Mouse (Mus musculus): ENCODE results near the gene Glipr1. TPM values are rescaled to one million over a fixed set of nuclear protein-coding genes. Genes with fewer than 3 reads are reported as not detected.
"Not testable (repeated sequence)": the region's sequence is repeated elsewhere in the genome, so short reads cannot be mapped to it uniquely, and the experiment has no call there.

The Glipr1 gene
- polyA plus RNA-seq (2015; fragmentation: Nextera tagmentation; extraction: Ambion mirVana) = 8.9 and 11.8 TPM in 2 replicates

DNA sequence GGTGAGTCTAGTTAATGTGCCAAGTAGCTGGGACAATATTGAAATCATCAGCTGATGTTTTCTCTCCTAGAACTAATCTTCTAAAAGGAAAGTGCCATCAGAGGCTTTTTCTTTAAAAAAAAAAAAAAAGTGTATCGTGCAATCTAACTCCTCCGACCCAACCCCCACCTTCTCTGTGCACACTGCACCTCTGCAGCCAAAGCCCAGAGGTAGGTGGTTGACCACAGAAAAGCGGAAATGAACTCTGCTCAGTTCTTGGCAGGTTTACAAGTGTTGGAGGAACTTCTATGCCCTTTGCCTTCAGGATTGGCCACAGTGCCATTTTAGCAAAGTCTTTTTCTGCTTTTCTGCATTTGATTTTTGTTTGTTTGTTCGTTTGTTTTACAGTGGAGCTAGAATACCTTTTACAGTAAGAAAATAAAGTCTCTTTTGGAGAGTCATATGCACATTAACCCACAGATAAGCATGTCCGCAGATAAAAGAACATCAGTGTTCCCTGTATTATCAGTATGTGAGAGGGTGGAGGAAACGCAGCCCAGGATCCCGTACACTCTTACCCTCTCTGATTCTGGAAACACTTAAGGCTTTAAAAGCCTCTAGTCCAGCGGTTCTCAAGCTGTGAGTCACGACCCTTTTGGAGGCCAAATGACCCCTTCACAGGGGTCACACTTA, at the start of gene Glipr1:
TSS of gene Glipr1 (minus strand) at position 88 of the 672 bp plus-strand sequence.
- Histone ChIP-seq H3K4me3 (ENCODE audit: low read depth, low read length) (no peak within 1 kb of the TSS), H3K27ac (ENCODE audit: low read depth, low read length) (no peak within 1 kb of the TSS), H3K4me2 (replicated peaks; ENCODE audit: low read depth) (0 out of 2 replicates have a peak within 1 kb of the TSS, but pooled peaks have one; percentile 3), H3K27me3 (replicated peaks; ENCODE audit: control insufficient read depth, insufficient read depth, low read length) (no peaks in the 10 kb centered on the region), H3K9ac (ENCODE audit: low read depth, low read length) (no peak within 1 kb of the TSS), H3K4me1 (replicated peaks; ENCODE audit: control insufficient read depth, insufficient read depth, low read length) (no peaks in the 10 kb centered on the region), H3K9me3 (ENCODE audit: control insufficient read depth) (no peaks in the 10 kb centered on the region), H3K36me3 (ENCODE audit: control insufficient read depth, insufficient read depth) (no peaks in the 10 kb centered on the region)
- peak; percentile 79 for ATAC-seq
- no peak for TF ChIP-seq CTCF (IDR thresholded peaks at IDR 0.05; ENCODE audit: low read depth)
- WGBS = 46% methylated on average over 9 of the region's 9 CpGs

DNA sequence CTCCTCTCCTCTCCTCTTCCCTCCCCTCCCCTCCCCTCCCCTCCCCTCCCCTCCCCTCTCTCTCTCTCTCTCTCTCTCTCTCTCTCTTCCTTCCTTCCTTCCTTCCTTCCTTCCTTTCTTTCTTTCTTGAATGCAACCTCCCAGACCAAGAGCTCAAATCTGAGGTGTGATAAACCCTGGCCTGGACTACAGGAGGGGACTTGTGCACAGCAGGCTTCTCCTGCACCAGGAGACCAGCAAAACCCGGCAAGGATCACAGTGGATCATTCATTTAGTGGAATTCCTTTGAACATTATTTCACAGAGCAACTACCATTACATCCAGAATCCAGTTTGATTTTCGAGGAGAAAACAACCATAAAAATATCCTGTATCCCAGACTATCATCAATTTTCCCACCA, 49.5 kb upstream of the Glipr1 start:
- WGBS = 73% methylated on average over 2 of the region's 2 CpGs
- not testable (repeated sequence) for H3K4me1 ChIP-seq (replicated peaks; ENCODE audit: control insufficient read depth, insufficient read depth, low read length); ATAC-seq

DNA sequence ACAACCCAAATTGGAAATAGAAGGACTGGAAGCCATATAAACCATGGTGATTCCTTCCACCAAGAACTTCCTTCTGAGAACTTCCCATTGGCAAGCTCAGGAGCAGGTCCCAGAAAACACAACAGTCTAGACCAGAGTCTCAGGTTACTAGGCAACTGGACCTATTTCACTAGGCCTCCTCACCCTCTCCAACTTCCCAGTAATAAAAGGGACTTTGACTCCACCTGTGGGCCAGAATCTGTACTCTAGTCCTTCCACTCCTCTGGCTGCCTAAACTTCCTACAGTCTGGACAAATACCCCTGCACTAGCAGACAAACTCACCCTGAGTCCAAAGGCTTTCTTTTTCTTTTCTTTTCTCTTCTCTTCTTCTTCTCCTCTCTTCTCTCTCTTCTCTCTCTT, 48.8 kb upstream of the Glipr1 start:
- no peaks in the 10 kb centered on the region for H3K36me3 ChIP-seq (ENCODE audit: control insufficient read depth, insufficient read depth)
- no peaks in the 10 kb centered on the region for H3K27me3 ChIP-seq (replicated peaks; ENCODE audit: control insufficient read depth, insufficient read depth, low read length)
- no peak for TF ChIP-seq CTCF (IDR thresholded peaks at IDR 0.05; ENCODE audit: low read depth)
- H3K4me2 ChIP-seq (replicated peaks; ENCODE audit: low read depth) = no peak overlapping the region
- H3K9me3 ChIP-seq (ENCODE audit: control insufficient read depth) = no peaks in the 10 kb centered on the region
- no peak overlapping the region for H3K27ac ChIP-seq (ENCODE audit: low read depth, low read length)
- H3K4me1 ChIP-seq (replicated peaks; ENCODE audit: control insufficient read depth, insufficient read depth, low read length) = no peaks in the 10 kb centered on the region
- no peak overlapping the region for H3K4me3 ChIP-seq (ENCODE audit: low read depth, low read length)
- ATAC-seq = no peak
- no peak overlapping the region for H3K9ac ChIP-seq (ENCODE audit: low read depth, low read length)

More for the DNA sequence above, 49.5 kb upstream of the Glipr1 start:
- H3K27ac ChIP-seq (ENCODE audit: low read depth, low read length); H3K9ac ChIP-seq (ENCODE audit: low read depth, low read length); H3K36me3 ChIP-seq (ENCODE audit: control insufficient read depth, insufficient read depth); H3K4me2 ChIP-seq (replicated peaks; ENCODE audit: low read depth); H3K27me3 ChIP-seq (replicated peaks; ENCODE audit: control insufficient read depth, insufficient read depth, low read length); H3K4me3 ChIP-seq (ENCODE audit: low read depth, low read length); H3K9me3 ChIP-seq (ENCODE audit: control insufficient read depth): not testable (repeated sequence)

DNA sequence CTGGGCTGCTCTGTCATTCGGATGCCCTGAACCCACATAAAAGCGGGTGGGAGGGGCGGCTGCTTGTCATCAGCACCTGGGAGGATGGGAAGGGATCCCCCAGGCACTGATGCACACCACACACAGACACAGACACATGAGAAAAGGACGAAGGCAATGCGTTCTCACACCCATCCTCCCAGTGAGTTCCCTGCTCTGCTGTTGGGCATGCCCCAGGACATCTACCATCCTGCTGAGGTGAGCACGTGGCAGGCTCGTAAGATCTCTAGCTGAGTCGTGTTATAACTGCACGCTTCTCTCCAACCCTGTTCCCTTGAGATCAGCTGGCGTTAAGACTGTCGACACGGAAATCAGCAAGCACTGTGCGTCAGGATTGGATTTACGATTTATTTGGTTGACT, 41.9 kb upstream of the Glipr1 start:
- not testable (repeated sequence) for H3K27ac ChIP-seq (ENCODE audit: low read depth, low read length); H3K27me3 ChIP-seq (replicated peaks; ENCODE audit: control insufficient read depth, insufficient read depth, low read length); H3K4me3 ChIP-seq (ENCODE audit: low read depth, low read length); H3K36me3 ChIP-seq (ENCODE audit: control insufficient read depth, insufficient read depth); H3K4me1 ChIP-seq (replicated peaks; ENCODE audit: control insufficient read depth, insufficient read depth, low read length); H3K9me3 ChIP-seq (ENCODE audit: control insufficient read depth); H3K9ac ChIP-seq (ENCODE audit: low read depth, low read length); ATAC-seq; H3K4me2 ChIP-seq (replicated peaks; ENCODE audit: low read depth)
- WGBS = 22% methylated on average over 14 of the region's 14 CpGs

DNA sequence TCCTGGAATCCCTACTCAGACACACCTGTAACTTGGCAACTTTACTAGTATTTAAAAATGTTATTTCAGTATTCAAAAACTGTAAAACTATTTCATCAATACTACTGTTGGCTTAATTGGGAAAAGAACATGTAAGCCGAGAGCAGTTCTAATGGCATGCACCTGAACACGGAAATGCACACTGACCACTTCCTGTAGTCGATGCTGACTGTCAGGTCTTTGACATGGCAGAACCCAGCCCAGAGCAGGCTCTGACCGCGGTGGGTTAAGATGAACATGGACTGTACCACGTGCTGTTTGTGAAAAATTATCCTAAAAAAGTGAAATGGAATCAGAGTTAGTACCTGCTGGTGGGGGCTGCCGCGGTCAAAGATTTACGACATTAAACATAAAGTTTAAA, 41.1 kb upstream of the Glipr1 start:
- 67% methylated on average over 9 of the region's 9 CpGs for WGBS
- not testable (repeated sequence) for H3K9ac ChIP-seq (ENCODE audit: low read depth, low read length); H3K4me2 ChIP-seq (replicated peaks; ENCODE audit: low read depth); H3K27ac ChIP-seq (ENCODE audit: low read depth, low read length); ATAC-seq; H3K9me3 ChIP-seq (ENCODE audit: control insufficient read depth); H3K4me3 ChIP-seq (ENCODE audit: low read depth, low read length); H3K4me1 ChIP-seq (replicated peaks; ENCODE audit: control insufficient read depth, insufficient read depth, low read length); H3K27me3 ChIP-seq (replicated peaks; ENCODE audit: control insufficient read depth, insufficient read depth, low read length); H3K36me3 ChIP-seq (ENCODE audit: control insufficient read depth, insufficient read depth)

DNA sequence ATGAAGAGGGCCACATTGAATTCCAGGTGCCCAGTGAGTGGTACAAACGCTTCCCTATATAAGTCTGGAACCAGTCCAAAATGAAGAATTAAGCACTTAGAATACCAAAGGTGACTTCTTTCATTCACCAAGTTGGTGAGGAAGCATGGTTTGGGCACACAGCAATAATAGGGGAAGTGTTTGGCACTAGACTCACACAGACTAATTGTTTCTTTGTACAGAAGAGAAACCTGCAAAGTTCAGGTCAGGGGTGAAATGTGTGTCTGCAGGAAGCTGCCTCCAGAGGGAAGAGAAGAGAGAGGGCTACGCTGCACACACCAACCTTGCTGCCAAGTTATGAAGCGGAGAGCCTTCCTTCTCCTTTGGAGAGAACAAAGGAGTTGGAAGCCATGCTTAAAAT, 26.3 kb upstream of the Glipr1 start:
- not testable (repeated sequence) for H3K4me1 ChIP-seq (replicated peaks; ENCODE audit: control insufficient read depth, insufficient read depth, low read length); H3K27ac ChIP-seq (ENCODE audit: low read depth, low read length); H3K36me3 ChIP-seq (ENCODE audit: control insufficient read depth, insufficient read depth); H3K27me3 ChIP-seq (replicated peaks; ENCODE audit: control insufficient read depth, insufficient read depth, low read length); H3K4me2 ChIP-seq (replicated peaks; ENCODE audit: low read depth); H3K9ac ChIP-seq (ENCODE audit: low read depth, low read length); H3K9me3 ChIP-seq (ENCODE audit: control insufficient read depth); ATAC-seq; H3K4me3 ChIP-seq (ENCODE audit: low read depth, low read length)
- 82% methylated on average over 3 of the region's 3 CpGs for WGBS

DNA sequence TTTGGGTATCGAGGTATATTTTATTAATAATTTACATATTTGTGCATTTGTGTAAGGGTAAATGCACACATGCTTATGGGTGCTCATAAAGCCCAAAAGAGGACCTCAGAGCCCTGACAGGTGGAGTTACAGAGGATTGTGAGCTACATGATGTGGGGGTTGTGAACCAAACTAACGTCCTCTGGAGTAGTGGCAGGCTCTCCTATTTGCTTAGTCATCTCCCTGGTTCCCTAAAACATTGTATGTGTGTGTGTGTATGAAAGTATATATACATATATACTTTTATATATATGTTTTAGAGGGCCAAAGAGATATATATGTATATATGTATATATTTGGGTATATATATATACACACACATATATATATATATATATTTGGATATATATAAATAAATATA, 21.2 kb upstream of the Glipr1 start:
- Histone ChIP-seq H3K4me2 (replicated peaks; ENCODE audit: low read depth) (no peak overlapping the region), H3K36me3 (ENCODE audit: control insufficient read depth, insufficient read depth) (no peaks in the 10 kb centered on the region)

DNA sequence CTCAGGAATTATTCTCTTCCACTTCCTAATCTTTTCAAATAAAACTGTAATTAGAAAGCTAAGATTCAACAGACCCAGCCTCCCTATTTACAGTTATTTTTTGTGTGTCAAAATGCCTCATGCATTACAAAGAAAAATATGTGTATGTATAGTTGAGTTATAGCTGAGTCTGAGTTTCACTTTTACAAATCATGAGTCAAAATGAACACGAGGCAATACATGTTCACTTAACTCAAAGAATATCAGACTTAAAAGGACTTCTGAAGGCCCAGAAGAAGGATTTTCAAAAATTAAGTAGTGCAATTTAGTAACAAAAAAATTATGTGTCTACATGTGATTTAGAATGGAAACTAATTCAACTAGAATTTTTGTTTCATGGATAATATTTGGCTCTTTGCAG, 7.1 kb upstream of the Glipr1 start:
- 68% methylated on average over 1 of the region's 1 CpGs for WGBS
- H3K27me3 ChIP-seq (replicated peaks; ENCODE audit: control insufficient read depth, insufficient read depth, low read length); H3K4me3 ChIP-seq (ENCODE audit: low read depth, low read length); H3K9me3 ChIP-seq (ENCODE audit: control insufficient read depth); H3K27ac ChIP-seq (ENCODE audit: low read depth, low read length); H3K9ac ChIP-seq (ENCODE audit: low read depth, low read length); ATAC-seq; H3K4me2 ChIP-seq (replicated peaks; ENCODE audit: low read depth); H3K4me1 ChIP-seq (replicated peaks; ENCODE audit: control insufficient read depth, insufficient read depth, low read length); H3K36me3 ChIP-seq (ENCODE audit: control insufficient read depth, insufficient read depth): not testable (repeated sequence)

More for the DNA sequence above, 21.2 kb upstream of the Glipr1 start:
- Histone ChIP-seq H3K4me1 (replicated peaks; ENCODE audit: control insufficient read depth, insufficient read depth, low read length) (no peaks in the 10 kb centered on the region), H3K4me3 (ENCODE audit: low read depth, low read length) (no peak overlapping the region), H3K27ac (ENCODE audit: low read depth, low read length) (no peak overlapping the region), H3K27me3 (replicated peaks; ENCODE audit: control insufficient read depth, insufficient read depth, low read length) (no peaks in the 10 kb centered on the region), H3K9ac (ENCODE audit: low read depth, low read length) (no peak overlapping the region), H3K9me3 (ENCODE audit: control insufficient read depth) (no peaks in the 10 kb centered on the region)
- WGBS = 76% methylated on average over 2 of the region's 2 CpGs
- TF ChIP-seq CTCF (IDR thresholded peaks at IDR 0.05; ENCODE audit: low read depth) = no peak
- no peak for ATAC-seq

Measured in intestine, postnatal 0 days (tissue).